Mouse (Mus musculus): ENCODE results near the gene Ergic2. TPM values are rescaled to one million over a fixed set of nuclear protein-coding genes. Genes with fewer than 3 reads are reported as not detected.
A peak's percentile ranks its signal among the peaks of the same experiment; 100 is the strongest.

Gene Ergic2
- total and polyA plus RNA-seq, 2 experiments from 2014 or later = 125 to 177 TPM

GRCm38 (mm10) chr6:148255395-148256053 lies 43.4 kb upstream of the Ergic2 start:
- TF ChIP-seq CTCF (IDR thresholded peaks at IDR 0.05; ENCODE audit: low read depth) = no peak
- DNase-seq = no peak
- Histone ChIP-seq H3K4me3 (ENCODE audit: low read depth, low read length) (no peak overlapping the region), H3K36me3 (ENCODE audit: insufficient read depth) (no peaks in the 10 kb centered on the region), H3K27me3 (ENCODE audit: insufficient read depth, low read length) (no peaks in the 10 kb centered on the region), H3K4me2 (ENCODE audit: low read depth) (no peak overlapping the region), H3K9me3 (ENCODE audit: low read length) (no peaks in the 10 kb centered on the region), H3K4me1 (ENCODE audit: insufficient read depth) (0 out of 2 replicates have a peak, but pooled peaks cover 4% of the 10 kb centered on the region), H3K9ac (no peak overlapping the region), H3K27ac (ENCODE audit: low read depth, low read length) (no peak overlapping the region)
- ATAC-seq = no peak
- 70% methylated on average over 1 of the region's 1 CpGs for WGBS

GRCm38 (mm10) chr6:148249221-148249620 lies 37.0 kb upstream of the Ergic2 start:
- no peaks in the 10 kb centered on the region for H3K4me1 ChIP-seq (ENCODE audit: insufficient read depth)
- H3K9me3 ChIP-seq (ENCODE audit: low read length) = no peaks in the 10 kb centered on the region
- no peak overlapping the region for H3K4me3 ChIP-seq (ENCODE audit: low read depth, low read length)
- H3K36me3 ChIP-seq (ENCODE audit: insufficient read depth) = peaks cover 12% of the 10 kb centered on the region
- no peak for TF ChIP-seq CTCF (IDR thresholded peaks at IDR 0.05; ENCODE audit: low read depth)
- no peak overlapping the region for H3K4me2 ChIP-seq (ENCODE audit: low read depth)
- 74% methylated on average over 3 of the region's 3 CpGs for WGBS
- H3K27ac ChIP-seq (ENCODE audit: low read depth, low read length) = no peak overlapping the region
- ATAC-seq (no peak), DNase-seq (no peak)
- no peaks in the 10 kb centered on the region for H3K27me3 ChIP-seq (ENCODE audit: insufficient read depth, low read length)
- no peak overlapping the region for H3K9ac ChIP-seq

- DNase-seq (peak; percentile 81), ATAC-seq (peak; percentile 53; the same call in 1 of the 2 replicates)
- peak; percentile 67 for TF ChIP-seq CTCF (IDR thresholded peaks at IDR 0.05; ENCODE audit: low read depth)
- Histone ChIP-seq H3K9ac (no peak overlapping the region), H3K27me3 (ENCODE audit: insufficient read depth, low read length) (no peaks in the 10 kb centered on the region), H3K4me1 (ENCODE audit: insufficient read depth) (no peaks in the 10 kb centered on the region), H3K36me3 (ENCODE audit: insufficient read depth) (peaks cover 13% of the 10 kb centered on the region), H3K4me3 (ENCODE audit: low read depth, low read length) (no peak overlapping the region), H3K27ac (ENCODE audit: low read depth, low read length) (no peak overlapping the region), H3K4me2 (ENCODE audit: low read depth) (no peak overlapping the region), H3K9me3 (ENCODE audit: low read length) (no peaks in the 10 kb centered on the region)
- 20% methylated on average over 2 of the region's 2 CpGs for WGBS
Observed at GRCm38 (mm10) chr6:148248625-148249024, 36.5 kb upstream of the Ergic2 start.

- no peak overlapping the region for H3K9ac ChIP-seq
- no peak overlapping the region for H3K4me3 ChIP-seq (ENCODE audit: low read depth, low read length)
- no peaks in the 10 kb centered on the region for H3K4me1 ChIP-seq (ENCODE audit: insufficient read depth)
- H3K4me2 ChIP-seq (ENCODE audit: low read depth) = no peak overlapping the region
- ATAC-seq (no peak), DNase-seq (no peak)
- no peak overlapping the region for H3K27ac ChIP-seq (ENCODE audit: low read depth, low read length)
- TF ChIP-seq CTCF (IDR thresholded peaks at IDR 0.05; ENCODE audit: low read depth) = no peak
- no peaks in the 10 kb centered on the region for H3K27me3 ChIP-seq (ENCODE audit: insufficient read depth, low read length)
- H3K9me3 ChIP-seq (ENCODE audit: low read length) = no peaks in the 10 kb centered on the region
- H3K36me3 ChIP-seq (ENCODE audit: insufficient read depth) = peaks cover 13% of the 10 kb centered on the region
- WGBS = 81% methylated on average over 7 of the region's 7 CpGs
Observed at GRCm38 (mm10) chr6:148246544-148246943, 34.4 kb upstream of the Ergic2 start.

- DNase-seq (no peak), ATAC-seq (no peak)
- no peaks in the 10 kb centered on the region for H3K27me3 ChIP-seq (ENCODE audit: insufficient read depth, low read length)
- no peak overlapping the region for H3K9ac ChIP-seq
- WGBS = 89% methylated on average over 1 of the region's 1 CpGs
- no peak overlapping the region for H3K27ac ChIP-seq (ENCODE audit: low read depth, low read length)
- H3K4me3 ChIP-seq (ENCODE audit: low read depth, low read length) = no peak overlapping the region
- H3K4me2 ChIP-seq (ENCODE audit: low read depth) = no peak overlapping the region
- no peak for TF ChIP-seq CTCF (IDR thresholded peaks at IDR 0.05; ENCODE audit: low read depth)
- peaks cover 13% of the 10 kb centered on the region for H3K36me3 ChIP-seq (ENCODE audit: insufficient read depth)
- H3K9me3 ChIP-seq (ENCODE audit: low read length) = no peaks in the 10 kb centered on the region
- H3K4me1 ChIP-seq (ENCODE audit: insufficient read depth) = no peaks in the 10 kb centered on the region
Observed at GRCm38 (mm10) chr6:148244836-148245235, 32.7 kb upstream of the Ergic2 start.

- ATAC-seq (no peak), DNase-seq (no peak)
- Histone ChIP-seq H3K4me2 (ENCODE audit: low read depth) (no peak overlapping the region), H3K4me3 (ENCODE audit: low read depth, low read length) (no peak overlapping the region), H3K4me1 (ENCODE audit: insufficient read depth) (no peaks in the 10 kb centered on the region), H3K27me3 (ENCODE audit: insufficient read depth, low read length) (no peaks in the 10 kb centered on the region), H3K9ac (no peak overlapping the region), H3K27ac (ENCODE audit: low read depth, low read length) (no peak overlapping the region), H3K36me3 (ENCODE audit: insufficient read depth) (peaks cover 13% of the 10 kb centered on the region), H3K9me3 (ENCODE audit: low read length) (no peaks in the 10 kb centered on the region)
- WGBS = 62% methylated on average over 3 of the region's 3 CpGs
- TF ChIP-seq CTCF (IDR thresholded peaks at IDR 0.05; ENCODE audit: low read depth) = 0 out of 2 replicates have a peak, but pooled peaks have one; percentile 14
Observed at GRCm38 (mm10) chr6:148242304-148242703, 30.1 kb upstream of the Ergic2 start.

- no peak for TF ChIP-seq CTCF (IDR thresholded peaks at IDR 0.05; ENCODE audit: low read depth)
Observed at GRCm38 (mm10) chr6:148241685-148242084, 29.5 kb upstream of the Ergic2 start.

More at GRCm38 (mm10) chr6:148241685-148242084, 29.5 kb upstream of the Ergic2 start:
- Histone ChIP-seq H3K4me3 (ENCODE audit: low read depth, low read length) (no peak overlapping the region), H3K4me2 (ENCODE audit: low read depth) (no peak overlapping the region), H3K27ac (ENCODE audit: low read depth, low read length) (no peak overlapping the region), H3K9me3 (ENCODE audit: low read length) (no peaks in the 10 kb centered on the region), H3K4me1 (ENCODE audit: insufficient read depth) (no peaks in the 10 kb centered on the region), H3K36me3 (ENCODE audit: insufficient read depth) (peaks cover 13% of the 10 kb centered on the region), H3K9ac (no peak overlapping the region), H3K27me3 (ENCODE audit: insufficient read depth, low read length) (no peaks in the 10 kb centered on the region)
- DNase-seq (no peak), ATAC-seq (no peak)
- 94% methylated on average over 5 of the region's 5 CpGs for WGBS
